Mouse (Mus musculus): Measurements from ENCODE around the gene Ppp2ca. TPM values are rescaled to one million over a fixed set of nuclear protein-coding genes. Genes with fewer than 3 reads are reported as not detected.
"Not testable (repeated sequence)": the region's sequence is repeated elsewhere in the genome, so short reads cannot be mapped to it uniquely, and the experiment has no call there.

The Ppp2ca gene
- total and polyA plus RNA-seq, 2 experiments from 2014 or later, result 114 to 141 TPM

GRCm38 (mm10) chr11:52108796-52109195 lies 10.3 kb downstream of the Ppp2ca start:
- no peak overlapping the region for H3K27ac ChIP-seq (ENCODE audit: low read depth, low read length)
- no peaks in the 10 kb centered on the region for H3K27me3 ChIP-seq (ENCODE audit: insufficient read depth, low read length)
- no peaks in the 10 kb centered on the region for H3K9me3 ChIP-seq (ENCODE audit: low read length)
- H3K9ac ChIP-seq (replicated peaks; ENCODE audit: low read length, poor library complexity, severe bottlenecking), result no peak overlapping the region
- 92% methylated on average over 5 of the region's 5 CpGs for WGBS
- no peak for DNase-seq (ENCODE audit: low spot score)
- no peaks in the 10 kb centered on the region for H3K36me3 ChIP-seq (ENCODE audit: insufficient read depth, low read length)
- no peak overlapping the region for H3K4me3 ChIP-seq (ENCODE audit: low read depth, low read length)
- ATAC-seq (ENCODE audit: low FRiP score), result no peak
- no peak for TF ChIP-seq CTCF (IDR thresholded peaks at IDR 0.05)
- 0 out of 2 replicates have a peak, but pooled peaks cover 3% of the 10 kb centered on the region for H3K4me1 ChIP-seq (ENCODE audit: insufficient read depth, low read length)
- H3K4me2 ChIP-seq (ENCODE audit: low read depth, low read length, poor library complexity, severe bottlenecking), result no peak overlapping the region

GRCm38 (mm10) chr11:52109421-52109820 lies 10.9 kb downstream of the Ppp2ca start:
- H3K9ac ChIP-seq (replicated peaks; ENCODE audit: low read length, poor library complexity, severe bottlenecking), result no peak overlapping the region
- H3K27me3 ChIP-seq (ENCODE audit: insufficient read depth, low read length), result no peaks in the 10 kb centered on the region
- no peak overlapping the region for H3K27ac ChIP-seq (ENCODE audit: low read depth, low read length)
- H3K4me2 ChIP-seq (ENCODE audit: low read depth, low read length, poor library complexity, severe bottlenecking), result no peak overlapping the region
- no peak for TF ChIP-seq CTCF (IDR thresholded peaks at IDR 0.05)
- 97% methylated on average over 1 of the region's 1 CpGs for WGBS
- peaks cover 2% of the 10 kb centered on the region; the same call in 1 of the 2 replicates for H3K36me3 ChIP-seq (ENCODE audit: insufficient read depth, low read length)
- no peaks in the 10 kb centered on the region for H3K9me3 ChIP-seq (ENCODE audit: low read length)
- no peak for DNase-seq (ENCODE audit: low spot score)
- no peak for ATAC-seq (ENCODE audit: low FRiP score)
- no peak overlapping the region for H3K4me3 ChIP-seq (ENCODE audit: low read depth, low read length)
- 0 out of 2 replicates have a peak, but pooled peaks cover 3% of the 10 kb centered on the region for H3K4me1 ChIP-seq (ENCODE audit: insufficient read depth, low read length)

- Histone ChIP-seq H3K9me3 (ENCODE audit: low read length) (no peaks in the 10 kb centered on the region), H3K4me1 (ENCODE audit: insufficient read depth, low read length) (no peaks in the 10 kb centered on the region), H3K27me3 (ENCODE audit: insufficient read depth, low read length) (no peaks in the 10 kb centered on the region), H3K36me3 (ENCODE audit: insufficient read depth, low read length) (peaks cover 30% of the 10 kb centered on the region), H3K4me3 (ENCODE audit: low read depth, low read length) (no peak overlapping the region), H3K4me2 (ENCODE audit: low read depth, low read length, poor library complexity, severe bottlenecking) (no peak overlapping the region), H3K9ac (replicated peaks; ENCODE audit: low read length, poor library complexity, severe bottlenecking) (no peak overlapping the region), H3K27ac (ENCODE audit: low read depth, low read length) (no peak overlapping the region)
- no peak for ATAC-seq (ENCODE audit: low FRiP score)
- WGBS, result 92% methylated on average over 3 of the region's 3 CpGs
- TF ChIP-seq CTCF (IDR thresholded peaks at IDR 0.05), result no peak
- no peak for DNase-seq (ENCODE audit: low spot score)
Observed at GRCm38 (mm10) chr11:52115479-52115878, 17.0 kb downstream of the Ppp2ca start.

- H3K4me2 ChIP-seq (ENCODE audit: low read depth, low read length, poor library complexity, severe bottlenecking); H3K27ac ChIP-seq (ENCODE audit: low read depth, low read length); H3K9me3 ChIP-seq (ENCODE audit: low read length); H3K9ac ChIP-seq (replicated peaks; ENCODE audit: low read length, poor library complexity, severe bottlenecking); H3K27me3 ChIP-seq (ENCODE audit: insufficient read depth, low read length); H3K4me1 ChIP-seq (ENCODE audit: insufficient read depth, low read length); DNase-seq (ENCODE audit: low spot score); ATAC-seq (ENCODE audit: low FRiP score); H3K4me3 ChIP-seq (ENCODE audit: low read depth, low read length): not testable (repeated sequence)
- WGBS, result 94% methylated on average over 6 of the region's 6 CpGs
- peaks cover 31% of the 10 kb centered on the region for H3K36me3 ChIP-seq (ENCODE audit: insufficient read depth, low read length)
Observed at GRCm38 (mm10) chr11:52116117-52116516, 17.6 kb downstream of the Ppp2ca start.

- ATAC-seq (ENCODE audit: low FRiP score), result no peak
- WGBS, result 96% methylated on average over 7 of the region's 7 CpGs
- H3K36me3 ChIP-seq (ENCODE audit: insufficient read depth, low read length), result peaks cover 40% of the 10 kb centered on the region
Observed at GRCm38 (mm10) chr11:52117156-52117555, 18.7 kb downstream of the Ppp2ca start.

GRCm38 (mm10) chr11:52120415-52120814 lies 21.9 kb downstream of the Ppp2ca start:
- H3K9me3 ChIP-seq (ENCODE audit: low read length); H3K27me3 ChIP-seq (ENCODE audit: insufficient read depth, low read length); H3K4me2 ChIP-seq (ENCODE audit: low read depth, low read length, poor library complexity, severe bottlenecking); H3K4me3 ChIP-seq (ENCODE audit: low read depth, low read length); H3K27ac ChIP-seq (ENCODE audit: low read depth, low read length); ATAC-seq (ENCODE audit: low FRiP score); H3K4me1 ChIP-seq (ENCODE audit: insufficient read depth, low read length); H3K9ac ChIP-seq (replicated peaks; ENCODE audit: low read length, poor library complexity, severe bottlenecking); DNase-seq (ENCODE audit: low spot score): not testable (repeated sequence)
- peak; percentile 44 for TF ChIP-seq CTCF (IDR thresholded peaks at IDR 0.05)
- H3K36me3 ChIP-seq (ENCODE audit: insufficient read depth, low read length), result peaks cover 41% of the 10 kb centered on the region

More at GRCm38 (mm10) chr11:52117156-52117555, 18.7 kb downstream of the Ppp2ca start:
- no peak for DNase-seq (ENCODE audit: low spot score)
- H3K4me1 ChIP-seq (ENCODE audit: insufficient read depth, low read length), result no peaks in the 10 kb centered on the region
- H3K27me3 ChIP-seq (ENCODE audit: insufficient read depth, low read length), result no peaks in the 10 kb centered on the region
- no peak overlapping the region for H3K4me2 ChIP-seq (ENCODE audit: low read depth, low read length, poor library complexity, severe bottlenecking)
- TF ChIP-seq CTCF (IDR thresholded peaks at IDR 0.05), result no peak
- H3K9me3 ChIP-seq (ENCODE audit: low read length), result no peaks in the 10 kb centered on the region
- no peak overlapping the region for H3K27ac ChIP-seq (ENCODE audit: low read depth, low read length)
- H3K9ac ChIP-seq (replicated peaks; ENCODE audit: low read length, poor library complexity, severe bottlenecking), result no peak overlapping the region
- no peak overlapping the region for H3K4me3 ChIP-seq (ENCODE audit: low read depth, low read length)
